Mouse (Mus musculus): Measurements from ENCODE around the gene Zfp446. TPM values are rescaled to one million over a fixed set of nuclear protein-coding genes. Genes with fewer than 3 reads are reported as not detected.
A peak's percentile ranks its signal among the peaks of the same experiment; 100 is the strongest.

Gene Zfp446
- polyA plus RNA-seq, 1 experiment from 2014 or later, result 11.2 TPM

DNA sequence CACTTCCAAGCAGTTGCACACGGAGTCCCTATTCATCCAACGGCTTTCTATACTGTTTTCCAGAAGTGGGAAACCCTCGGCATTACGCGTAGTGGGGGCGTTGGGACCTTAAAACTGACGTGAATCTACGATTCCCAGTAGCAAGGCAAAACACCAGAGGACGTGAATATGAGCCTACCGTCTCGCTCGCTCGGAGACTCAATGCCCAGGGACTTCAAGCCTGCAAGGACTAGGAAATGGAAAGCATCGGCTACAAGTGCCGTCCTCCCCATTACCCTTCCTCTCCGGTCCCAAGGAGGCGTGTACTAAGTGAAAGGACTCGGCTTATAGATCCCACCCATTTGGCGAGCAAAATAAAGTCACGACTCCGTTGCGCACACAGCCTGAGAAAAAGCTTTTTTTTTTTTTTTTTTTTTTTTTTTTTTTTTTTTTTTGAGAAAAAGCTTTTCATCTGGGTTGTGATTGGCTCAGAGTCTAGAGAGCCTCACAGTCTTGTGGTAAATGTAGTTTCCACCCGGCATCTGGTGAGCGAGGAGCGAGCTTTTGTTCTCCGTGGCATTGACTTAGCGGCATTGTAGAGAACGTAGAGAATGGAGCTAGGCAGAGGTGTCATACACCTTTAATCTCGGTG, 16.0 kb upstream of the Zfp446 start:
- WGBS, result 1% methylated on average over 29 of the region's 29 CpGs
- Histone ChIP-seq H3K36me3 (no peaks in the 10 kb centered on the region), H3K4me3 (replicated peaks) (peak overlapping the region; percentile 52), H3K27ac (peak overlapping the region; percentile 80), H3K9ac (peak overlapping the region; percentile 51), H3K4me1 (peaks cover 12% of the 10 kb centered on the region), H3K27me3 (no peaks in the 10 kb centered on the region), H3K9me3 (replicated peaks) (no peaks in the 10 kb centered on the region), H3K4me2 (peak overlapping the region; percentile 60)
- ATAC-seq (replicated peaks; ENCODE audit: low FRiP score), result peak; percentile 56

DNA sequence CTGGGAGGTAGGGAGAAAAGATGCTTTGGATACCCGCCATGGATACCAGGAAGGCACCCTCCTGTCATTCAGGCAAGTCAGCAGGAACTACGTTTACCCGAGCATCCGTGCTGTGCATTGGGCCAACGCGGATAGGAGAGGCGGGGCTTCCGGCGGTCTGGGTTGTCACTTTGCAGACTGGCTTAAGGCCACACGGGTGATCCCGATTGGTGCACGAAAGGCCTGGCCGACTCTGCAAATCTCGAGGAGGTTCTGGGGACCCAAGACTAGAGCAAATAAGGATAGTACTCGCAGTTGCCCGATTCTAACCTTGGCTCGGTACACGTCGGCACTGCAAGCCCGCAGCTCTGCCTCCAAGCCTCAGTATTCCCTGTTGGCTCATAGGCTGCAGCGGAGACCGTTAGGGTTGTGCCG, 12.0 kb upstream of the Zfp446 start, which contains the start of gene Zfp324:
Zfp324 (plus strand) TSS at position 161 of the 414 bp plus-strand sequence.
- peak; percentile 94 for ATAC-seq (replicated peaks; ENCODE audit: low FRiP score)
- under 1% methylated on average over 23 of the region's 23 CpGs for WGBS

DNA sequence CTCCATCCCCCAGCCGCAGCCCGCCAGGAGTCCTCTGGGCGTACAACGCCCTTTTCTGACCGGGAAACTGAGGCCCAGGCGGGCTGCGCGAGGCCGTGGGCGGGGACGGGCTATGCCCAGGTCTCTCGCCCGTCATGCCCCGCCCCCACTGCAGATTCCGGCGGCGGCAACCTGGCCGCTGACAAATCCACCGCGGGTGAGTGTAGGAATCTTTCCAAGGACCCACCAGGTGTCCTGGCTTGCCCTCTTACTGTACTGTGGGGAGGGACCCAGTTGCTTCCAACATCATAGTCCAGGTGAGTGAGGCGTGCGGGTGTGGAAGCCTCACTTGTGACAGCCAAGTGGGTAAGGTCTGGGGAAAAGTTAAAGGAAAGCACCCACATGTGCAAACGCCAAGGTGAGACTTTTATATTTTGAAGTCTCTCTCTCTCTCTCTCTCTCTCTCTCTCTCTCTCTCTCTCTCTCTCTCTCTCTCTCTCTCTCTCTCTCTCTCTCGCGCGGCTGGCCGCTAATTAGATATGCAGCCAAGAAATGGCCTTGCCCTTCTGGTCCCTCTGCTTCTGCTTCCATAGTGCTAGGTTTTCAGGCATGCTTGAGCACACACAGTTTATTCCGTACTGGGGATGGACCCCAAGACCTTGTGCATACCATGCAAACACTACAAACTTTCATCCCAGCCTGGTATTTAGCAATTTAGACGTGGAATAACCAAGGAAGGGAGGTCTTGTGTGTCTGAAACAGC, 11.4 kb upstream of the Zfp446 start:
- H3K9me3 ChIP-seq (replicated peaks), result no peaks in the 10 kb centered on the region
- H3K36me3 ChIP-seq, result peaks cover 28% of the 10 kb centered on the region
- peaks cover 19% of the 10 kb centered on the region for H3K4me1 ChIP-seq
- H3K4me3 ChIP-seq (replicated peaks), result peak overlapping the region; percentile 89
- H3K27ac ChIP-seq, result peak overlapping the region; percentile 90
- WGBS, result under 1% methylated on average over 25 of the region's 29 CpGs
- H3K4me2 ChIP-seq, result peak overlapping the region; percentile 93
- H3K27me3 ChIP-seq, result no peaks in the 10 kb centered on the region
- ATAC-seq (replicated peaks; ENCODE audit: low FRiP score), result peak; percentile 67
- H3K9ac ChIP-seq, result peak overlapping the region; percentile 91

More for the DNA sequence above, 12.0 kb upstream of the Zfp446 start, which contains the start of gene Zfp324:
- peak within 1 kb of the TSS; percentile 89 for H3K4me3 ChIP-seq (replicated peaks)
- H3K27ac ChIP-seq, result peak within 1 kb of the TSS; percentile 90
- no peaks in the 10 kb centered on the region for H3K27me3 ChIP-seq
- peaks cover 22% of the 10 kb centered on the region for H3K36me3 ChIP-seq
- peak within 1 kb of the TSS; percentile 91 for H3K9ac ChIP-seq
- no peaks in the 10 kb centered on the region for H3K9me3 ChIP-seq (replicated peaks)
- H3K4me2 ChIP-seq, result peak within 1 kb of the TSS; percentile 93
- peaks cover 21% of the 10 kb centered on the region for H3K4me1 ChIP-seq

DNA sequence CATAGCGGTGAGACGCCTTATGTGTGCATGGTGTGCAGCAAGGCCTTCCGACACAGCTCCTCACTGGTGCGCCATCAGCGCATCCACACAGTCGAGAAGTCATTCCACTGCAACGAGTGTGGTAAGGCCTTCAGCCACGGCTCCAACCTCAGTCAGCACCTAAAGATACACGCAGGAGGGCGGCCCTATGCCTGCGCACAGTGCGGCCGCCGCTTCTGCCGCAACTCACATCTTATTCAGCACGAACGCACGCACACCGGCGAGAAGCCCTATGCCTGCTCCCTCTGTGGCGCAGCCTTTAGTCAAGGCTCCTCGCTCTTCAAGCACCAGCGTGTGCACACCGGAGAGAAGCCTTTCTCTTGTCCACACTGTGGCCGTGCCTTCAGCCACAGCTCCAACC, 6.7 kb upstream of the Zfp446 start:
- Histone ChIP-seq H3K36me3 (peaks cover 50% of the 10 kb centered on the region), H3K27ac (no peak overlapping the region), H3K27me3 (no peaks in the 10 kb centered on the region), H3K4me3 (replicated peaks) (no peak overlapping the region), H3K4me1 (peaks cover 11% of the 10 kb centered on the region), H3K9me3 (replicated peaks) (no peaks in the 10 kb centered on the region), H3K4me2 (no peak overlapping the region), H3K9ac (no peak overlapping the region)
- no peak for ATAC-seq (replicated peaks; ENCODE audit: low FRiP score)
- 95% methylated on average over 25 of the region's 25 CpGs for WGBS

DNA sequence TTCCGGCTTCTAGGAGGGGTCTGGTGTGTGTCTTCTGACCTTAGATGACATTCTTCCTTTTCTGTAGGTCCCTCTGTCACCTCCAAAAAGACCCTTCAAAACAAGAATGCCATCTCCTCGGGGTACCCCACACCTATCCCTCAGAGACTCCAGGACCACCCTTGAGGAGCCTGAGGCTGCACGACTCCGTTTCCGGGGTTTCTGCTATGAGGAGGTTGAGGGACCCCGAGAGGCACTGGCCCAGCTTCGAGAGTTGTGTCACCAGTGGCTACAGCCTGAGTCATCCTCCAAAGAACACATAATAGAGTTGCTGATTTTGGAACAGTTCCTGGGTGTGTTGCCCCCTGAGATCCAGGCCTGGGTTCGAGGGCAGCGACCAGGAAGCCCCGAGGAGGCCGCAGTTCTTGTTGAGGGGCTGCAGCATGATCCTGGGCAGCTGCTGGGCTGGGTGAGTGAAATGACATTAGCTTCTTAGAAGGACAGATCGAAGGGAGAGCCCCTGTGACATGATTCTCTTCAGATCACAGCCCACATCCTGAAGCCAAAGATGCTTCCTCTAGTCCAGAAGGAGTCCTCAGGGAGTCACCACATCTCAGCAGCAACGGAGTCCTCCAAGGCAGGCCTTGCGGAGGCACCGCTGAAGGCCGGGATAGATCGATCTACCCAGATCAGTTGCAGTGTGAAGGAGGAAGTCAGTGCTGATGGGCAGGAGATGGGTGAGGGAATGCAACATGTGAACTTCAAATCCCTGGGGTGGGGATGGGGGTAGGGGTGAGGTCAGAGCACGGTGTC, 1.5 kb downstream of the Zfp446 start:
- no peak for ATAC-seq (replicated peaks; ENCODE audit: low FRiP score)
- H3K4me2 ChIP-seq, result peak overlapping the region; percentile 80
- peak overlapping the region; percentile 98; the same call in 1 of the 2 replicates for H3K27ac ChIP-seq
- H3K4me3 ChIP-seq (replicated peaks), result peak overlapping the region; percentile 75
- no peaks in the 10 kb centered on the region for H3K27me3 ChIP-seq
- H3K9ac ChIP-seq, result peak overlapping the region; percentile 68; the same call in 1 of the 2 replicates
- WGBS, result 79% methylated on average over 18 of the region's 18 CpGs
- peaks cover 19% of the 10 kb centered on the region for H3K4me1 ChIP-seq
- no peaks in the 10 kb centered on the region for H3K9me3 ChIP-seq (replicated peaks)
- peaks cover 11% of the 10 kb centered on the region for H3K36me3 ChIP-seq

DNA sequence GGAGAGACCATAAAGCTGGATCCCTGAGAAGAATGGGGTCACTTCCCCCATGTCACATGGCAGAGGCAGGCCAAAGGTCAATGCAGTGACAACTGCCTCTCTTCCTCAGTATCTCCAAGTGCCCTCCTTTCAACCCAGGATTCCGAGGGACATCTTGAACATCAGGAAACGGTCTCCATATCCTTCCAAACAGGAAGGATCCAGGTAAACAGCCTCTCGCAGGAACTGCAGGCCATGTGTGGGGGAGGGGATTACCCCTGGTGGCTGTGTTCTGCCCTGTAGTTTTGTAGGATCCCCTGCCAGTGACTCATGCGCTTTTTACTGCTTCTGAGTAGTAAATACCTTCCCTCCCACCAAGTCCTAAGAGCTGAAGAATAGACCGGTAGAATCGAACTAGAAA, 2.1 kb downstream of the Zfp446 start:
- peaks cover 11% of the 10 kb centered on the region for H3K36me3 ChIP-seq
- no peak for ATAC-seq (replicated peaks; ENCODE audit: low FRiP score)
- H3K27me3 ChIP-seq, result no peaks in the 10 kb centered on the region
- H3K4me1 ChIP-seq, result peaks cover 19% of the 10 kb centered on the region
- no peaks in the 10 kb centered on the region for H3K9me3 ChIP-seq (replicated peaks)
- H3K9ac ChIP-seq, result no peak overlapping the region
- no peak overlapping the region for H3K4me2 ChIP-seq
- no peak overlapping the region for H3K4me3 ChIP-seq (replicated peaks)
- H3K27ac ChIP-seq, result no peak overlapping the region
- 33% methylated on average over 6 of the region's 6 CpGs for WGBS

DNA sequence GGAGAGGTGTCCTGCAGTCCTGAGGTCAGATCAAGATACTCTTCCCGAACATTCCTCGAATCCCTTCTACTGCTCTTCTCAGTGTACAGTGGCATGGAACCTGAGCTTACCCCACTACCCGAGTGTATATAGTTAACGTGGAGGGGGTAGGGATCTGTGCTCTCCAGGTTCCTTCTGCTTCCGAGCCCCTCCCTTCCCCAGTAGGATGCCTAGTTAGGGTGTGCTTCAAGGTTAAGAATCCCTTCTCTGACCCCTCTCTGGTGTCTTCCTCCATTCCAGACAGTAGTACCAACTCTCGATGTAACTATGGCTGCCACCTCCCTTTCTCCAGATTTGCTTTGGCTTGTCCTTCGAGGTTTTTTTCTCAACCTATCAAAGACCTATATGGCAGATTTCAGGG, 2.6 kb downstream of the Zfp446 start:
- no peak overlapping the region for H3K27ac ChIP-seq
- no peak overlapping the region for H3K4me2 ChIP-seq
- H3K4me1 ChIP-seq, result peaks cover 19% of the 10 kb centered on the region
- no peak overlapping the region for H3K4me3 ChIP-seq (replicated peaks)
- H3K9ac ChIP-seq, result no peak overlapping the region
- peaks cover 11% of the 10 kb centered on the region for H3K36me3 ChIP-seq
- 80% methylated on average over 7 of the region's 7 CpGs for whole genome bisulfite sequencing
- no peaks in the 10 kb centered on the region for H3K27me3 ChIP-seq
- ATAC-seq (replicated peaks; ENCODE audit: low FRiP score), result no peak
- H3K9me3 ChIP-seq (replicated peaks), result no peaks in the 10 kb centered on the region

DNA sequence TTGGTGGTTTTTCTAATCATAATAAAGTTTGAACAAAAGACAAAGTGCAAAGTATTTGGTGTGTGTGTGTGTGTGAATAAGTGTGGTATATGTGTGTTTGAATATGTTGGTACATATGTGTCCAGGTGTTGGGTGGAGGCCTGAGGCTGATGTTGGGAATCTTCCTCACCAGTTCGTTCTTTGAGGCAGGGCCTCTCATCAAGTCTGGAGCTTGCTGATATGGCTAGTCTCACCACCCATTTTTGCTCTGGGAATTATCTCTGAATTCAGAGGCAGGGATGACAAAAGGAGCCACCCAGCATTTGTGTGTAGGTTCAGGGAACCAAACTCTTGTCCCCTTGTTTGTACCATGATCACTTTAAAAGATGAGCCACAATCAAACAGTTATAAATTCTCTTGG, 8.1 kb downstream of the Zfp446 start:
- Histone ChIP-seq H3K9me3 (replicated peaks) (no peaks in the 10 kb centered on the region), H3K36me3 (peaks cover 8% of the 10 kb centered on the region; the same call in 1 of the 2 replicates), H3K9ac (no peak overlapping the region), H3K4me1 (no peaks in the 10 kb centered on the region), H3K4me2 (no peak overlapping the region), H3K27me3 (no peaks in the 10 kb centered on the region), H3K27ac (no peak overlapping the region), H3K4me3 (replicated peaks) (no peak overlapping the region)
- no peak for ATAC-seq (replicated peaks; ENCODE audit: low FRiP score)
- 83% methylated on average over 1 of the region's 1 CpGs for whole genome bisulfite sequencing

DNA sequence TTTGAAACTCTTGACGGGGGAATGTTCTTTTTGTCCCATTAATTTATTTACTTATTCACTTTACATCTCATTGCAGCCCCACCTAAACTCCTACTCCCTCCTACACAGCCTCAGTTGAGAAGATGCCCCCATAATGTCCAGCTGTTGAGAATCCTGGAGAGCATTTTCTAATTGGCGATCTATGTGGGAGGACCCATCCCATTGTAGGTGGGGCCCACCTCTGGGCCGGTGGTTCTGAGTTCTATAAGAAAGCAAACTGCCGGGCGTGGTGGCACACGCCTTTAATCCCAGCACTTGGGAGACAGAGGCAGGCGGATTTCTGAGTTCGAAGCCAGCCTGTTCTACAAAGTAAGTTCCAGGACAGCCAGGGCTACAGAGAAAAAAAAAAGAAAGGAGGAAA, 9.3 kb downstream of the Zfp446 start:
- H3K4me1 ChIP-seq, result no peaks in the 10 kb centered on the region
- no peak overlapping the region for H3K4me2 ChIP-seq
- H3K9me3 ChIP-seq (replicated peaks), result no peaks in the 10 kb centered on the region
- no peak for ATAC-seq (replicated peaks; ENCODE audit: low FRiP score)
- 80% methylated on average over 8 of the region's 8 CpGs for WGBS
- no peak overlapping the region for H3K4me3 ChIP-seq (replicated peaks)
- peaks cover 8% of the 10 kb centered on the region; the same call in 1 of the 2 replicates for H3K36me3 ChIP-seq
- no peak overlapping the region for H3K9ac ChIP-seq
- no peak overlapping the region for H3K27ac ChIP-seq
- no peaks in the 10 kb centered on the region for H3K27me3 ChIP-seq

DNA sequence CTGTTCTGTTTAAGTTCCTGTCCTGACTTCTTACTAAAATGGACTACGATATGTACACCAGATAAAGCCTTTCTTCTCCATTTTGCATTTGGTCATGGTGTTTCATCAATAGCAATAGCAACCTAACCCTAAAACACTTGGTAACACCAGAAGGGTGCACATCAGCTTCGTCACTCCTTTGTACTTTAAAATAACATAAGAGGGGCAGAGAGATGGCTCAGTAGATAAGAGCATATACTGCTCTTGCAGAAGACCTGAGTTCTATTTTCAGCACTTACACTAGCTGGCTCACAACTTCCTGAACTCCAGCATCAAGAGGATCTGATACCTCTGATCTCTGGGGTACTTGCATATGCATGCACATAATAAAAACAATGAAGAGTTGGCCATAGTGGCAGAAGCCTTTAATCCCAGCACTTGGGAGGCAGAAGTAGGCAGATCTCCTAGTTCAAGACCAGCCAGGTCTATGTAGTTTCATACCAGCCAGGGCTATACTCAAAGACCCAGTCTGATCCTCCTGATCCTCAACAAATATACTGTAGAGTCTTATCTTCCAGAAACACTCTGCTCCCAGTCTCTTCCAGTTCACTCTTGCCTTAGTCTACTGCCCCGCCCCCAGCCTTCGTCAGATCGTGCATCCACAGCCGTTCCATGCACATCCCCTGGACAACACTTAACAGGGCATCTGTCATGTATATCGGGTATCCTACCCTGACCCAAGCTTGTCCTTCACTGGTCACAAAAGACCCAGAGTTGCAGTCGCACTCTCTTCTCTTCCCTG, 10.0 kb downstream of the Zfp446 start:
- H3K9me3 ChIP-seq (replicated peaks), result no peaks in the 10 kb centered on the region
- H3K27ac ChIP-seq, result no peak overlapping the region
- 77% methylated on average over 8 of the region's 8 CpGs for WGBS
- H3K36me3 ChIP-seq, result peaks cover 2% of the 10 kb centered on the region; the same call in 1 of the 2 replicates
- H3K27me3 ChIP-seq, result no peaks in the 10 kb centered on the region
- H3K4me2 ChIP-seq, result no peak overlapping the region
- H3K9ac ChIP-seq, result no peak overlapping the region
- H3K4me1 ChIP-seq, result no peaks in the 10 kb centered on the region
- 0 out of 2 replicates have a peak, but pooled peaks have one; percentile 29 for ATAC-seq (replicated peaks; ENCODE audit: low FRiP score)
- no peak overlapping the region for H3K4me3 ChIP-seq (replicated peaks)

DNA sequence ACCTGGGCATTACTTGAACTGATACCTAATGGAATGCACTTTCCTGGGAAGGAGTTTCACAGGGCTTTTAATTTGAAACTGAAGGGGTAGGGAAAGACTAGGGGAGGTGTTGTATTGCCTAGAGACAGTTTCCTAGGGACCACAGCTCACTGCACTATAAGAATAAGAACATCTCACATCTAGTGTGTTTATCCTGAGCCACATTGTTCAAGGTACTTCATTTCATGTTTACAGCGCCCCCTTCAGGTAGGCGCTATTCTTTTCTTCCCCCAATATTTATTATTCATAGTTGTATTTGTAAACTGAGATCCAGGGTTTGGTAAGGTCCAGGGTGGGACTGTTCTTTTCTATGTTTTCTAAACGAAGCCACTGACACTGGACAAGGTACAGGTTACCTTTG, 14.6 kb downstream of the Zfp446 start:
- no peak for ATAC-seq (replicated peaks; ENCODE audit: low FRiP score)
- Histone ChIP-seq H3K27me3 (no peaks in the 10 kb centered on the region), H3K4me3 (replicated peaks) (no peak overlapping the region), H3K9ac (no peak overlapping the region), H3K27ac (no peak overlapping the region), H3K4me1 (no peaks in the 10 kb centered on the region), H3K36me3 (no peaks in the 10 kb centered on the region), H3K9me3 (replicated peaks) (no peaks in the 10 kb centered on the region), H3K4me2 (no peak overlapping the region)
- 7% methylated on average over 3 of the region's 3 CpGs for WGBS

Measured in kidney, embryonic 15.5 days (tissue).